Mouse (Mus musculus): ENCODE data around the gene Cuedc2. TPM values are rescaled to one million over a fixed set of nuclear protein-coding genes. Genes with fewer than 3 reads are reported as not detected.
A peak's percentile ranks its signal among the peaks of the same experiment; 100 is the strongest.

Cuedc2 gene
- polyA plus RNA-seq (2015; fragmentation: Nextera tagmentation; extraction: Ambion mirVana): 134 and 137 TPM in 2 replicates

DNA sequence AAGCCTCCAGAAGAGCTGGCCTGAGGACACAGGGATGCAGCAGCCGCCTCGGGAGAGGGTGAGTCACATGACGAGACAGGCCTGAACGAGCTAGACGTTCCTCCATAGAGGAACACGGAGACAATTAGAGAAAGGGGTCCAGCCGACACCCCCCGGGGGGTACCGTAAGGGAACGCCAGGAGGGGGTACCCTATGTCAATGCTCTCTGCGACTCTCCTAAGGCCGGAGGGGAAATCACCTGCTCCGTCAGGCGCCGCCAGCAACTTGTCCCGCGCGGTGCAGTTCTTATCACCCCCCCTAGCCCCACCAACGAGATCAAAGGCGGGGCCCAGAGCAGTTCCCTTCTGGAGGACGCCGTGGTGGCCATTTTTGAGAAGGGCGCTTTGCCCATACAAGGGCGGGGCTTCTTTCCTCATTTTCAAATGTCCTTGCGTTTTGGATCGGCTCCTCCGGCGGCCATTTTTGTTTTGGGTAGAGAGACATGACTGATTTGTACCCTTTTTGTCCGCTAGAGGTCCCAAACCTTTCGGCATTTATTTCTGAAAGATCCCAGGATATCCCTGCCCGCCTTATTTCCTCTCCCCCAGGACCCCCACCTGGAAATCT, at the start of gene Cuedc2:
Gene Cuedc2, minus strand, starts transcription at position 372 of the 606 bp plus-strand sequence.
- Histone ChIP-seq H3K4me2 (peak within 1 kb of the TSS; percentile 75), H3K27me3 (replicated peaks) (no peaks in the 10 kb centered on the region), H3K36me3 (no peaks in the 10 kb centered on the region), H3K27ac (peak within 1 kb of the TSS; percentile 63), H3K4me3 (replicated peaks) (peak within 1 kb of the TSS; percentile 84), H3K9ac (peak within 1 kb of the TSS; percentile 82), H3K9me3 (no peaks in the 10 kb centered on the region), H3K4me1 (peaks cover 10% of the 10 kb centered on the region)
- WGBS: under 1% methylated on average over 31 of the region's 31 CpGs
- ATAC-seq (ENCODE audit: insufficient read depth, low FRiP score, low read depth): peak; percentile 89

DNA sequence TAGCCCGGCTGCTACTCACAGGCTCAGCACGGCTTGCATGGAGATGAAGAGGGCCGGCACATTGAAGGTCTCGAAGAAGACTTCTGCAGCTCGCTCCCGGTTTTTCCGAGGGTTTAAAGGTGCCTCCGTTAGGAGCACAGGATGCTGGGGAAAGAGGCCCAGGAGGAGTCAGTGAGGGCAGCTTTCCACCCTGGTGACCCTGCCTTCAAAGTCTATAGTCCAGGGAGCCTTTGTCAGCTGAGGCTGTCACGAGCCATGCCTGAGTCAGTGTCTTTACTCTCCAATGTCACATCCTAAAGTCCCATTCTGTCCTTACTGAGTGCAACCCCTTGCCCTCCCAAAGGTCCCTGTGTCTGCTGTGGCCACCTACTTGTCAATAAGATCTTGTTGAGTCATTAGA, 43.8 kb upstream of the Cuedc2 start:
- H3K4me2 ChIP-seq: no peak overlapping the region
- H3K27me3 ChIP-seq (replicated peaks): no peaks in the 10 kb centered on the region
- H3K4me3 ChIP-seq (replicated peaks): no peak overlapping the region
- no peaks in the 10 kb centered on the region for H3K4me1 ChIP-seq
- WGBS: 90% methylated on average over 9 of the region's 9 CpGs
- no peak overlapping the region for H3K27ac ChIP-seq
- ATAC-seq (ENCODE audit: insufficient read depth, low FRiP score, low read depth): no peak
- peaks cover 85% of the 10 kb centered on the region for H3K36me3 ChIP-seq
- H3K9me3 ChIP-seq: no peaks in the 10 kb centered on the region
- no peak overlapping the region for H3K9ac ChIP-seq

DNA sequence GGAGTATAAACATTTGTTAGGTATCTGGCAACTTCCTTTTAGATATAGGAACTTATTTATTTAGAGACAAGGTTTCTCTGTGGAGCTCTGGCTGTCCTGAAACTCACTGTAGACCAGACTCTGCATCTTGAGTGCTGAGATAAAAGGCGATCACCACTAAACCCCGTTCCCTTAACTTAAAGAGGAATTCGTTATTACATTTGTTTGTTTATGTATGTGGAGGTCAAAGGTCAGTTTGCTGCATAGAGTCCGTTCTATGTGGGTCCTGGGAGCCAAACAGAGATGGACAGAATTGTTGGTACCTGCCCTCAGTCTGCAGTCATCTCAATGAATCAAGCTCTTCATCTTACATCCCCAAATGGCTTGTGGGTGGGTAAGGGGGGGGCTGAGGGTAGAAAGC, 37.4 kb upstream of the Cuedc2 start:
- WGBS: 23% methylated on average over 4 of the region's 4 CpGs
- Histone ChIP-seq H3K27me3 (replicated peaks) (no peaks in the 10 kb centered on the region), H3K9ac (no peak overlapping the region), H3K4me2 (no peak overlapping the region), H3K4me1 (no peaks in the 10 kb centered on the region), H3K27ac (no peak overlapping the region), H3K9me3 (no peaks in the 10 kb centered on the region), H3K36me3 (peaks cover 40% of the 10 kb centered on the region), H3K4me3 (replicated peaks) (no peak overlapping the region)
- no peak for ATAC-seq (ENCODE audit: insufficient read depth, low FRiP score, low read depth)

DNA sequence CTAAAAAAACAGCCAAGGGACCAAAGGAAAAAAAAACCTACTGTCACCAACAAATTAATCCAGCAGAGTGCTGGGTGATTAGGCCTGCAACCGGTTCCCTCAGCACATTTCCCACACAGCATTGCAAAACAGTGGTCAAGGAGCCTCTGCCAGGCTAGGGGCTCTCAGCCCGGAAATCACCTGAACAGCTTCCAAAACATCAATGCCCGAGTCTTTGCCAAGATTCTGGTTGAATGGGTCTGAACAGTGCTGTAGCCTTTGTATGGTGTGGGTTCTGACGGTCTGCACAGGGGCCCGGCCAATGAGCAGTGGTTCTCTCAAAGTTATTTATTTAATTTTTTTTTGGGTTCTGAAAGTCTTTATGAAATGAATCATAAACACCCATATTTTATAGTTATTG, 37.0 kb upstream of the Cuedc2 start:
- Histone ChIP-seq H3K27me3 (replicated peaks) (no peaks in the 10 kb centered on the region), H3K9ac (no peak overlapping the region), H3K27ac (no peak overlapping the region), H3K4me3 (replicated peaks) (no peak overlapping the region), H3K4me2 (no peak overlapping the region), H3K36me3 (peaks cover 36% of the 10 kb centered on the region), H3K9me3 (no peaks in the 10 kb centered on the region), H3K4me1 (no peaks in the 10 kb centered on the region)
- WGBS: 52% methylated on average over 5 of the region's 5 CpGs
- ATAC-seq (ENCODE audit: insufficient read depth, low FRiP score, low read depth): no peak

DNA sequence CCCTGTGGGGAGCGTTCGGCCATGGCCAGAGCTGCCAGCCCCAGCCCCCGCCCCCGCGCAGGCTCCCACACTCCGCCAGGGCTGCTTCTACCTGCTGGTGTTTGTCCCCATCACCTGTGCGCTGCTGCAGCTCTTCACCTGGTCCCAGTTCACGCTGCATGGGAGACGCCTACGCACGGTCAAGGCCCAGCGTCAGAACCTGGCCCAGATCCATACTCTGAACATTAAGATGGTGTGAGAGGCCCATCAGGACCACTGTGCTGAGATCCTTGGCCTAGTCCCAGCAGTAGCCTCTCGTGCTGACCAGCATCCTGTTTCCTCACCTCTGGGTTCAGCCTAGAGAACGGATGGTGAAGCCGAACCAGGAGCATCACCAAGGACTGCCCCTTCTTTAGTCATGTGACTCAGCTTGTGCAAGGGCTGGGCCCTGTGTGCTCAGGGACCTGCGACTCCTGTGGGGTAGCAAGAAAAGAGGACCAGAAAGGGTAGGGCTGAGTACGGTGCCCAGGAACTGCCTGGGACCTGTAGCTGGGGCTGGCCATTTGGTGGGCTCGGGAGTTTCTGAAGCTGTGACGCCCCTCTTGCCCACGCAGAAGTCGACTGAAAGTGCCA, 36.1 kb upstream of the Cuedc2 start:
- H3K4me2 ChIP-seq: no peak overlapping the region
- WGBS: 58% methylated on average over 21 of the region's 21 CpGs
- no peak overlapping the region for H3K4me3 ChIP-seq (replicated peaks)
- ATAC-seq (ENCODE audit: insufficient read depth, low FRiP score, low read depth): no peak
- H3K9me3 ChIP-seq: no peaks in the 10 kb centered on the region
- no peaks in the 10 kb centered on the region for H3K4me1 ChIP-seq
- H3K36me3 ChIP-seq: peaks cover 27% of the 10 kb centered on the region
- no peak overlapping the region for H3K9ac ChIP-seq
- no peak overlapping the region for H3K27ac ChIP-seq
- H3K27me3 ChIP-seq (replicated peaks): no peaks in the 10 kb centered on the region

DNA sequence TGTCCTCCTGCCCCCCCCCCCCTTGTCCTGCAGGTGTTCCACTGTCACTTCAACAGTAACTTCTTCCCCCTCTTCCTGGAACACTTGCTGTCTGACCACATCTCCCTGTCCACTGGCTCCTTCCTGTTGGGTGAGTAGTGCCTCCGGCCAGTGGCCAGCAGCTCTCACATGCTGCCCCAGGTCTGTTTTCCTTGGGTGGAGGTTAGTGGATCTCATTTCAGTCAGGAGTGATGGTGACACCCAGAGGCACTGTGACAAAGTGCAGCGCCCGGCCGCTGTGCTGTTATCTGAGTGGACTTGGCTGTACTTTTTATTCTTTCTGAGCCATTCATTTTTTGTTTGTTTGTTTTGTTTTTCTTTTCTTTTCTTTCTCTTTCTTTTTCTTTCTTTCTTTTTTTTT, 30.7 kb upstream of the Cuedc2 start:
- H3K4me3 ChIP-seq (replicated peaks): no peak overlapping the region
- no peaks in the 10 kb centered on the region for H3K36me3 ChIP-seq
- WGBS: 21% methylated on average over 4 of the region's 4 CpGs
- H3K4me2 ChIP-seq: no peak overlapping the region
- no peak overlapping the region for H3K9ac ChIP-seq
- ATAC-seq (ENCODE audit: insufficient read depth, low FRiP score, low read depth): no peak
- no peak overlapping the region for H3K27ac ChIP-seq
- H3K27me3 ChIP-seq (replicated peaks): no peaks in the 10 kb centered on the region
- H3K9me3 ChIP-seq: no peaks in the 10 kb centered on the region
- no peaks in the 10 kb centered on the region for H3K4me1 ChIP-seq

DNA sequence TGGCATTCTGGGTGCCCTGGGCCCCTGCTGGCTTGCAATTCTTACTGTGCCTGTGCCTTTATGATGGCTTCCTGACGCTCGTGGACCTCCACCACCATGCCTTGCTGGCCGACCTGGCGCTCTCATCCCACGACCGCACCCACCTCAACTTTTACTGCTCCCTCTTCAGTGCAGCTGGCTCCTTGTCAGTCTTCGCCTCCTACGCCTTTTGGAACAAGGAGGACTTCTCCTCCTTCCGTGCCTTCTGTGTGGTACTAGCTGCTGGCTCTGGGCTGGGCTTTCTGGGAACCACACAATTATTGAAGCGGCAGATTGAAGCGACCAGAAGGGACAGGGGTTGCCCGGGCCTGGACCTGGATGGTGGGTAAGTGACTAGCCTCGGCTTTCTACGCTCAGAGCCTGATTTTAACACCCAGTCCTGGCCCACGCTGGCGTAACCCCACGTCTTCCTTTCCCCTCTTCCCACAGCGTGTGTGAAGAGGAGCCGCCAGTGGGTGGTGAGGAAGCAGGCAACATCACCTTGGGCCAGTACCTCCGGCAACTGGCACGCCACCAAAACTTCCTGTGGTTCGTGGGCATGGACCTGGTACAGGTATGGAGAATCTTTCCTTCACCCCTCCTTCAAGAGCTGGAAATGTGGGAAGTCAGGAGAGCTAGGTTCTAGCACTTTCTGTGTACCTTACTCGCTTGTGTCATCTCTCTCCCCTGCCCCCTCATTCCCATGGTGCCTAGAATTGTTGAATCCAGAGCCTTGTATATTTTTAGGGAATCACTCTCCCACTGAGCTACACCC, 29.5 kb upstream of the Cuedc2 start:
- Histone ChIP-seq H3K4me2 (no peak overlapping the region), H3K36me3 (no peaks in the 10 kb centered on the region)
- WGBS: 86% methylated on average over 23 of the region's 23 CpGs

DNA sequence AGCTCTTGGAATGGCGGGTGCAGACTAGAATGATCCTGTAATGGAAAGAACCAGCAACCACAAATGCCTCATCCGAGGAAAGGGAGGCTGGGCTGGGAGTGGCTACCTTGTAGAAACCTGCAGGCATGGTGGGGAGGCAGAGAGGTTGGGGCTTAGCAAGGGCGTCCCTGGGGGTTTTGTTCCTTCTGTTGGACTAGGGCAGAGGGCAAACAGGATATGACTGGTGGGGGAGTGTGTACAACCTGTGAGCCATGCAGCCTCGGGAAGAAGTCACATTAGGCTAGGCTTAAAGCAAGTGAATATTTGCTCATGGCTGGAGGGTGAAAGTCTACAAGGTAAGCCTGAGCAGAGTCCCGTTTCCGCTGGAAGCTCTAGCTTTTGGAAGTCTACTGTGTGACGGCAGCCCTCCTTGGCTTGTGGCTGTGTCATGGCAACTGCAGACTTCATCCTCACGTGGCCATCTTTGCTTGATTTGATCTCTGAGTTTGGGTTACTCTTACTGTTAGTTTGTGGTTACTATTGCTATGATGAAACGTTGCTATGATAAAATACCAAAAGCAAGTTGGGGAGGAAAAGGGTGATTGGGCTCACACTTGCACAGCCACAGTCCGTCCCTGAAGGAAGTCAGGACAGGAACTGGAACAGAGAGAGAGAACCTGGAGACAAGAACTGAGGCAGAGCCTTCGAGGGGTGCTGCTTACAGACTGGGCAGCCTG, 24.9 kb upstream of the Cuedc2 start:
- WGBS: 77% methylated on average over 11 of the region's 11 CpGs
- Histone ChIP-seq H3K9me3 (no peaks in the 10 kb centered on the region), H3K4me1 (peaks cover 2% of the 10 kb centered on the region; the same call in 1 of the 2 replicates), H3K4me3 (replicated peaks) (no peak overlapping the region), H3K27me3 (replicated peaks) (no peaks in the 10 kb centered on the region), H3K36me3 (no peaks in the 10 kb centered on the region), H3K9ac (no peak overlapping the region), H3K27ac (no peak overlapping the region), H3K4me2 (no peak overlapping the region)
- ATAC-seq (ENCODE audit: insufficient read depth, low FRiP score, low read depth): no peak

More for the DNA sequence above, 29.5 kb upstream of the Cuedc2 start:
- Histone ChIP-seq H3K27ac (no peak overlapping the region), H3K9ac (no peak overlapping the region), H3K4me3 (replicated peaks) (no peak overlapping the region), H3K27me3 (replicated peaks) (no peaks in the 10 kb centered on the region), H3K4me1 (no peaks in the 10 kb centered on the region), H3K9me3 (no peaks in the 10 kb centered on the region)
- ATAC-seq (ENCODE audit: insufficient read depth, low FRiP score, low read depth): no peak

DNA sequence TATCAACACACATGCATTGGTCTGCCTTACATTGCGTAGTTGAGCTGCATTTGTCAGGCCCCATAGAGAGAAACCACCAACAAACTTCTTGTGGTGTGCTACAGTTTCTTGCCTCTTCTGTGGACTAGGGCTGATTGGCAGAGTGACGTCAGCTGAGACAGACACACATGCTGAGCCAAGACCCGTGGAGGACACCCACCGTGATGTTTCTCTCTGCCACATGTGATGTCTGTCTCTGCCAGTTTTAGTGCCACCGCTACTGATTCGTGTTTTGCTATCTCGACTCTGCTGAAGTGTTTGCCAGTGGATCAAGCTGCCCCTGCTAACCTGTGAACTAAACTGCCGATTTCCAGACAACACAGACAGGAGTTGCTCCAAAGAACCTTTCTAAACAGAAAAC, 23.6 kb upstream of the Cuedc2 start:
- Histone ChIP-seq H3K4me1 (peaks cover 8% of the 10 kb centered on the region; the same call in 1 of the 2 replicates), H3K9me3 (no peaks in the 10 kb centered on the region), H3K27ac (no peak overlapping the region), H3K4me2 (no peak overlapping the region), H3K27me3 (replicated peaks) (no peaks in the 10 kb centered on the region), H3K9ac (no peak overlapping the region), H3K36me3 (no peaks in the 10 kb centered on the region), H3K4me3 (replicated peaks) (no peak overlapping the region)
- no peak for ATAC-seq (ENCODE audit: insufficient read depth, low FRiP score, low read depth)
- 83% methylated on average over 8 of the region's 8 CpGs for whole genome bisulfite sequencing

DNA sequence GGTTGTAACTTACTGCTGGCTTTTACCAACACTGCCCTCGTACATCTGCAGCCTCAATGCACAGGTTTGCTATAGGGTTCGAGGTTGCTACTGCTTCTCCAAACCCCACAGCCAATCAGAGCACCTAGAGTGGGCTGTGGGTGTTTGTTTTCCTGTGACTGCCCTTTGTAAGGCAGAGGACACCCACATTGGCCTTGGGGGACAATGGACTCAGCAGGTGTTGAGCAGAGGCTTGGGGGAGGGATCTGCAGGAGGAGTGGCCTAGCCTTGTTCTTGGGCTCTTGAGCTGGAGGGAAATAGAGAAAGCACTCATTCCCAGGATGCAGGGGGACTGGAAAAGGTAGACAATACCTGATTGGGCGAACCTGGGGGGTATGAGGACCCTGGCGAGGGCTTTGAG, 19.9 kb upstream of the Cuedc2 start:
- Histone ChIP-seq H3K27ac (peak overlapping the region; percentile 46), H3K9me3 (no peaks in the 10 kb centered on the region), H3K27me3 (replicated peaks) (peaks cover 3% of the 10 kb centered on the region; the same call in 1 of the 2 replicates), H3K4me2 (peak overlapping the region; percentile 88), H3K36me3 (no peaks in the 10 kb centered on the region), H3K4me1 (peaks cover 8% of the 10 kb centered on the region; the same call in 1 of the 2 replicates), H3K4me3 (replicated peaks) (no peak overlapping the region), H3K9ac (no peak overlapping the region)
- 63% methylated on average over 4 of the region's 4 CpGs for WGBS
- ATAC-seq (ENCODE audit: insufficient read depth, low FRiP score, low read depth): no peak

DNA sequence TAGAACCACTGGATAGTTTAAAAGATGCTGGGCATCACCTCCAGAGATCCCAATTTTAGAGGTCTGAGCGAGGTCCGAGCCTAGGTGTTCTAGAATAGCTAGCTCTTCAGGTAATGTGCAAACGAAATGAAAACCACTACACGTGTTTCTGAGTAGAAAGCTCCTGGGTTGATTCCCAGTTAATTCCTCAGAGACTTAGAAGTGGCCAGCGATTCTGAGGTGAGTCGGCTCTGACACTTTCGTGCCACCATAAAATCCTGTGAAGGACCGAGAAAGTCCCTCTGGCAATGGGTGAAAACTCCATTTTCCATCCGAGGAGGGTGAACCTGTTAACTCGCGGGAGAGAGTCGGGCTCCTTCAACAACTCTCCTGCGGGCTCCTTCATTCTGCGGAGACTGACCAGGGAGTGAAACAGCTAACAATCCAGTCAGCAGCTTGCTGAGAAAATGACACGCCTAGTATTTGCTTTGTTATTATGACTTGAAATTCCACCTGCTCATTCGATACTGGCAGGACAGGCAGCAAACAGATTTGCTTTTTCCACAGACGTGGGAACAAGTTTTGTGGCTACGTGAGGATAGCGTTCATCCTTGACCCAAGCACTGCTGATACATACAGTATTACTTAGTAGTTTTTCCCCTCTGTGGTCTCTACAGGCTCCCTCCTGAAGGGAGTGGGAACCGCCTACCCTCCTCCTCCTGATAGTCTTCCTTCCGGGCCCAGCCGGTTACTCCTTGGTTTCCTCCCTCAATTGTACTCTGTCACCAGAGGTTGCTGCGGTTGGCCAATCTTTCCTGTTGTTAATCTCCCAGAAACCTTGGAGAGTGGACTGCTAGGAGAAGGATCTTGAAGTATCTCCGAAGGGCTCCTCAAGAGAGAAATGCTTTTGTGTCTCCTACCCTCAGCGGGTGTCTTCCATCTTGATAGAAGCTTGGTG, 19.1 kb upstream of the Cuedc2 start:
- Histone ChIP-seq H3K27me3 (replicated peaks) (peaks cover 3% of the 10 kb centered on the region; the same call in 1 of the 2 replicates), H3K4me2 (peak overlapping the region; percentile 88), H3K9me3 (no peaks in the 10 kb centered on the region), H3K27ac (peak overlapping the region; percentile 46), H3K36me3 (no peaks in the 10 kb centered on the region), H3K9ac (peak overlapping the region; percentile 1; the same call in 1 of the 2 replicates), H3K4me1 (peaks cover 8% of the 10 kb centered on the region; the same call in 1 of the 2 replicates), H3K4me3 (replicated peaks) (peak overlapping the region; percentile 53)
- WGBS: 16% methylated on average over 25 of the region's 25 CpGs
- ATAC-seq (ENCODE audit: insufficient read depth, low FRiP score, low read depth): peak; percentile 57; the same call in 1 of the 2 replicates
